Mouse (Mus musculus): Measurements from ENCODE around the gene Got1.

DNA sequence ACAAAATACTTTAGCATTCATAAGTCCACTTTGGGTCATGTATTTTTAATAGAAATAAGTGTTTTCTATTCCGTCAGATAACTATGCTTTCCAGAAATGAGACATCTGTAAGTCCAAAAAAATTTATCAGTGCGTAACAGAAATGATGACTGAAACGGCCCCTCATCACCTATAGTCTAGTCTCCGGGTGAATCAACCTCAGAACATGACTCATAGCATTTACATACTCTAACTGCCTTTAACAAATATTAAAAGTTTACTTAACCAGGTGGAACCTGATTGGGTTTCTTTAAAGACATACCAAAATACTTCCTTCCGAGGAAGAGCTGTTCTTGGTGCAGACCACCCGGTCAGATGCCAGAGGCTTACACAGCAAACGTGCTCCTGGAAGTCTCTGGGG lies 6.1 kb downstream of the Got1 start:
- no peak for TF ChIP-seq CTCF (IDR thresholded peaks at IDR 0.05; ENCODE audit: extremely low read depth, insufficient read length, insufficient replicate concordance, low read depth, low read length)
- TF ChIP-seq POLR2A (IDR thresholded peaks at IDR 0.05; ENCODE audit: low read depth, low read length), result no peak

All from small intestine, adult 2 months (tissue).